Mouse (Mus musculus) heart, postnatal 36 days (tissue): ENCODE data around the gene Chrm4. TPM values are rescaled to one million over a fixed set of nuclear protein-coding genes. Genes with fewer than 3 reads are reported as not detected.

Experiments used
- DNase-seq, 2 experiments: peaks; one replicate each; pipeline ENCODE4 v3.0.0; 2021 to 2022
- intact Hi-C: fragments of 180-260 bp; cut with DNase I; formaldehyde crosslinking; loops from one replicate; pipeline ENCODE4 v1.15.1; 2025
- total RNA-seq, 2 experiments: library from RNA; stranded (reverse); gene quantifications; 2 replicates each; pipeline ENCODE4 v1.2.3; 2021

Chrm4 gene
- total RNA-seq, 2 experiments from 2014 or later: not detected

DNA sequence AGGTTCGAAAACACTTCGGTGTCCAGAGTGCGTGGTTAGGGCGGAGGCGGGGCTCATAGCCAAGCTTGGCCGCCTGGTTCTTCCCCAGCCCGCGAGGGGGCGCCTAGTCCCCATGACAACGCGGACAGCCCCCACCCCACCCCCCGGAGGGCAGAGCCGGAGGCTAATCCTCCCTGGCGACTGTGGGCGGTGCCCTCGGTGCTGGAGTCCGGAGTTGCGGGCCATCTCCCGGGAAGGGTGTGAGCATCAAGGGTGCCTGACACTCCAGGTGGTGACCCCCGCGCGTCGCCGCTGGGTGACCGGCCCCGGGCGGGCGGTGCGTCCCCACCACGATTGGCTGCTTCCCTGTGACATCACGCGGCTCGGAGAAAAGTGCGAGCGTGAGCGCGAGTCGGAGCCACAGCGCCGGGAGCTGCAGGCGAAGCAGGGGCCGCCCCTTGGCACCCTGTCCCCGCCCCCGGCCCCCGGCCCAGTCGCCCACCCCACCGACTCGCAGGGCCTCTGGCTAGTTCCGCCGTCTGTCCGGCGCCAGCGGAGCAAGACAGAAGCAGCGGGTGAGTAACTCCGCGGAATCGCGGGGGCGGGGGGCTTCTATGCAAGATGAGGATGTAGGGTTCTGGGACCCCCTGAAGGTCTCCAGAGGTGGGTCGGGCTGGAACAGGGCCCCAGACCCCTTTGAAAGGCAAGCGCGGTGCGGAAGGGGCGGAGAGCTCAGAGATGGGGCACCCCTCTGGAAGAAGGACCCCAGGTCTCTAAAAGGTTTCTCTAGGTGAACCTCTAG, 5.1 kb upstream of the Chrm4 start:
- DNase-seq: peak; percentile 45 to 54

DNA sequence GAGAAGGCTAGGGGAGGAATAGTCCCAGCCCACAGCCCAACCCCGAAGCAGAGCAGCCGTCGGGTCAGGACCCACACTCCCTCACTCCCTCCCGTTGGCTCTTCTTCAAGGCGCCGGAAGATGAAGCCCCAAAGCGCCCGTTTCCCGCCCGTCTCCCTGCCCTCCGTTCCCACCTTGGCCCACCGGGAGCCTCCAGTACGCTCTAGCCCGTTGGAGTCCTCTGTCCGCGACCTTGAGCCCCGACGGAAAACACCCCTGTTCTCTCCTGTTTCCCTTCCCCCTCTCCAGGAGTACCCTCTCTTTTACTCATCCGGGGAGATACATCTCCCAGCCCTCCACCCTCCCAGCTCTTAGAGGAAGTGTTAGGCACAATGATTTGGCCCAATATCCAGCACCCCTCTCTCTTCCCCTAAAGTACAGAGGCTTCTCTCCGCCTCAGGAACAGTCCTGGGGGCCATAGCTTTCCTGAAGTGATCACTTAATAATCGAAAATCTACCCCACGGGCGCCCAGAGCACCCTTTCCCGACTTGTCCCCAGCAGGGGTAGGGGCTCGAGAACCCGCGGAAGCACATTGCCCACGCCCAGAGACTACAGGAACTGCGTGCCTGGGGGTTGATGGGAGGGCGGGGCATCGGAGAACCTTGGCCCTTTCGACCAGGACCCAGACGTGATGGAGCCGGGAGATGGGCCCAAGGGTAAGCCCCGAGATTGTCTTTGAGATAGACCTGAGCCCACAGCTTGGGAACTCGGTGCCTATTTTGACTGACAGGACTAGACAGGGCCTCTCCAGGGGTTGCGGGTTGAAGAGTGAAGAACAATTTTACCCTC, 4.2 kb upstream of the Chrm4 start:
- intact Hi-C loops: loop anchor here (10.0 kb wide), 1 partner anchor 318 kb away; no protein-coding TSS in a partner anchor
- DNase-seq: no peak

More for the DNA sequence above, 5.1 kb upstream of the Chrm4 start:
- intact Hi-C loops: loop anchor here (10.0 kb wide), 1 partner anchor 317 kb away; no protein-coding TSS in a partner anchor

DNA sequence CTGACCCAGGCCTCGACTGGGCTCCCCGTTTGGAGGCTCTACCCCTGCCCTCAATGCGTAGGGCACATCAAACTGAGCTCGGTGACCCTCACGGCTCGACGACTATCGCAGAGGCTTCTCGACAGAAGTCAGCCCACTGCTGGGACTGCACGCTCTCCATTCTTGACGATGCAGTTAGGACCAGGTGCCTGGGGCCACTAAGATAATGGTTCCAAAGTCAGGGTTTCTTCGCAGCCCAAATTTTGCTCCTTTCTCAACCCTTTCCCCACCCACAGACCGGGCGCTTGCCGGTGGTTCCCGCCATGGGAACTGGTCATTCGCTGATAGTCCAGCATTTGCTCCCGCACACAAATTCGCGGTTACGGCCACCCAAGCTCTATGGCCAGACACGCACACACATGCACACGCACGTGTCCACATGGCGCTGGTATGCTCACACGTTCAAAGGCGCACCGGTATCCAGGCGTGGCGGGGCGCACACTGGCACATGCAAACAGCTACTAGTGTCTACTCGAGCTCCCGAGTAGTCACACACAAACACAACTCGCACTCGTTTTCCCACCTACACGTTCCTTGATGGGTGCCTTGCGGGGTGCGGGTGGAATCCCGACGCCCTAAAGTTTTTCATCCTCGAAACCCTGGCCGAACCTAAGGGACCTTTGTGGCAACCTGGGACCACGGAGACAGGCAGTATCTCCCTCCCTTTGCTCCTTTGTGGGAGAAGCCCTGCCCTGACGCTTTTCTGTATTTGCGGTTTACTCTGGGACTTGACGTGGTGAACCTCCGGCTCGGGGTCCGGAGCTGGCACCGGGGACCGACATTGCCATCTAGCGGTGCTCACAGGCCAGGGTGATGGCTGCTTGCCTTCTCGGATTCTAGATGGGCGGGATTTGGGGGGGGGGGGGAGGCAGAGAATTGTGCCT, 3.4 kb upstream of the Chrm4 start:
- intact Hi-C loops: loop anchor here (1.0 to 10.0 kb wide), 2 partner anchors 144 to 319 kb away; no protein-coding TSS in a partner anchor
- DNase-seq: peak; percentile 58 to 72

DNA sequence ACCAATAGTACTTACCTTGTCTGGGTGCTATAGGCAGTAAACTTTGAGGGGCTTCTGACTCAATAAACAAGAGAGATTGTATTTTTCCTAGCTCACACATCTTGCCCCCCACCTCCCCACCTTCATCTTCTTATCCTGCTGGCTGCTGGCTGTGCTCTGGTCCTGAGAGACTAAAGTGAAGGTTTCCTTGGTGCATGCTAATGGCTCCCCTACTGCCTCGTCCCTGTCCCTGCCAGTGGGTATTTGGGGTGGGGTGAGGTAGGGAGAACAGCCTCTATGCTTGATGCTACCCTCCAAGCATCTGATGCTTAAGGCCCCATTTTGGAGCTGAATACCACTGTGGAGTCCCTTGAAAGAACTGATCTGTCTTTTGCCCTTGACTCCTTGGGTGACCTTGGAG, 2.3 kb upstream of the Chrm4 start:
- intact Hi-C loops: loop anchor here (1.0 to 10.0 kb wide), 2 partner anchors 145 to 320 kb away; no protein-coding TSS in a partner anchor

DNA sequence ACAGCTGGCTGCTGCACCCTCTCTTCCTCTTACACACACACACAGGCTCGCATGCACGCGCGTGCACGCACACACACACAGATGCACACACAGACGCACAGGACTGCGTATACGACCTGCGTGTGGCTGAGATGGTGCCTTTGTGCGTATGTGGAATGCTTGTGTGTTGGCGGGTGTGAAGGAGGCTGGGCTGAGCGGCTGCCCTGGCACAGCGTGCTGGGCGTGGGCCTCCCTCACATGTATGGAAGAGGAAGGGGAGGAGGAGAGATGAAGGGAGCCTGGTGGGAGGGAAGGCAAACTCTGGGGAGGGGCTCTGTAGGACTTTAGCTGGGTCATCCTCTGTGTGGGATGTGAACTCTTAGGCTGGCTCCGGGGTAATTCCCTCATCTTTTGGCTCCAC, 1.6 kb upstream of the Chrm4 start:
- intact Hi-C loops: loop anchor here (10.0 kb wide), 1 partner anchor 321 kb away; no protein-coding TSS in a partner anchor

More for the DNA sequence above, 2.3 kb upstream of the Chrm4 start:
- DNase-seq: no peak

DNA sequence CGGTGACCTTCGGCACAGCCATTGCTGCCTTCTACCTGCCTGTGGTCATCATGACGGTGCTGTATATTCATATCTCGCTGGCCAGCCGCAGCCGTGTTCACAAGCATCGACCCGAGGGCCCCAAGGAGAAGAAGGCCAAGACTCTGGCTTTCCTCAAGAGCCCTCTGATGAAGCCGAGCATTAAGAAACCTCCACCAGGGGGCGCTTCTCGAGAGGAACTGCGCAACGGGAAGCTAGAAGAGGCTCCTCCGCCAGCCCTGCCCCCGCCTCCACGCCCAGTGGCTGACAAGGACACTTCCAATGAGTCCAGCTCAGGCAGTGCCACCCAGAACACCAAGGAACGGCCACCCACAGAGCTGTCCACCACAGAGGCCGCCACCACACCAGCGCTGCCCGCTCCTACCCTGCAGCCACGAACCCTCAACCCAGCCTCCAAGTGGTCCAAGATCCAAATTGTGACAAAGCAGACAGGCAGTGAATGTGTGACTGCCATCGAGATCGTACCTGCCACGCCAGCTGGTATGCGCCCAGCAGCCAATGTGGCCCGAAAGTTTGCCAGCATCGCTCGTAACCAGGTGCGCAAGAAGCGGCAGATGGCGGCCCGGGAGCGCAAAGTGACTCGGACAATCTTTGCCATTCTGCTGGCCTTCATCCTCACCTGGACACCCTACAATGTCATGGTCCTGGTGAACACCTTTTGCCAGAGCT, 931 bp downstream of the Chrm4 start:
- intact Hi-C loops: loop anchor here (1.0 to 10.0 kb wide), 2 partner anchors 31 to 323 kb away; no protein-coding TSS in a partner anchor
- DNase-seq: peak; percentile 69 to 78

More for the DNA sequence above, 1.6 kb upstream of the Chrm4 start:
- no peak for DNase-seq

DNA sequence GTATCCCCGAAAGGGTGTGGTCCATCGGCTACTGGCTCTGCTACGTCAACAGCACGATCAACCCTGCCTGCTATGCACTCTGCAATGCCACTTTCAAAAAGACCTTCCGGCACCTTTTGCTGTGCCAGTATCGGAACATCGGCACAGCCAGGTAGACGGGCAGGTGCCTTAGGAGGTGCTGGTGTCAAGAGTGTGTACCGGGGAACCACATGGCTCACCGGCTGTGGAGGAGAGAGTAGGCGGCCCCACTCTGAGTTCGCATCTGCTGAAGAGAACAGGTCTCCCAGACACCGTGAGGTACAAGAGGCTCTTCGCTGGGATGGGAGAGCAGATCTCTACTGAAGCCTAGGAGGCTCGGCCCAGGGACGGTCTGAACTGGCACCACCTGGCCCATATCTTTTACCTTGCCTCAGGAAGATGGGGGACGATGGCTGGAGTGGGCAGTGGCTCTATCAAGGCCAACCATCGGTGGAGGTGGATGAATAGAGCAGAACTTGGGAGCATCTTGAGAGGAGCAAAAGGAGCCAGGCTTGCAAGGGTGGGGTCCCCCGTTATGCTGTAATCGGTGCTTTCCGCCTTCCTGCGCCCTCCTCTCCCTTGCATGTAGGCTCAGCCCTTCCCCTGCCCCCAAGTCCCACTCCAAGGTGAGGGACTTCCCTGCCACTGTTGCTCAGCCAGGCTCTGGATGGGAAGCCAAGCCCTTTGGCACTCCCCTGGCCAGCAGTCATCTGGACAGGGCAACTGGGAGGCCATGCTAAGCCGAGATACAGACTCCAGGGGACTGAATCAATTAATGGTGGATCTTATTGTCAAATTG, 1.7 kb downstream of the Chrm4 start:
- intact Hi-C loops: loop anchor here (1.0 to 10.0 kb wide), 2 partner anchors 31 to 324 kb away; no protein-coding TSS in a partner anchor

DNA sequence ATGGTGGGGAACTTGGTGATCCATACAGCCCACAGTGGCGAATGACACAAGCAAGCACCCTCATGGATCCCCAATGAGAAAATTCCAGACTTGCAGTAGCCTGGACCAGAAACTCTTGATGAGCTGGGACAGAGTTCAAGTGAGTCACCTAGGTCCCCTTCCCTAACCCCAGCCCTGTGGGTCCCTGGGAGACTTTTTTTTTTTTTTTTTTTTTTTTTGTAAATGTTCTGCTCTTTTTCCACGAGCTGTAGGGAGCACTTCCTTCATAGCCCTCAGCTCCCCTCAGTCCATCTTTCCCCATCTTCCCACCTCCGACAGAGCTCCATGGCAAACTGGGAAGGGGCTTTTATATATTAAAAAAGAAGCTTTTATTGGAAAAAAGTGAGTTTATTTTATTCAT, 2.4 kb downstream of the Chrm4 start:
- intact Hi-C loops: loop anchor here (10.0 kb wide), 1 partner anchor 325 kb away; no protein-coding TSS in a partner anchor
- no peak for DNase-seq

More for the DNA sequence above, 1.7 kb downstream of the Chrm4 start:
- DNase-seq: no peak

DNA sequence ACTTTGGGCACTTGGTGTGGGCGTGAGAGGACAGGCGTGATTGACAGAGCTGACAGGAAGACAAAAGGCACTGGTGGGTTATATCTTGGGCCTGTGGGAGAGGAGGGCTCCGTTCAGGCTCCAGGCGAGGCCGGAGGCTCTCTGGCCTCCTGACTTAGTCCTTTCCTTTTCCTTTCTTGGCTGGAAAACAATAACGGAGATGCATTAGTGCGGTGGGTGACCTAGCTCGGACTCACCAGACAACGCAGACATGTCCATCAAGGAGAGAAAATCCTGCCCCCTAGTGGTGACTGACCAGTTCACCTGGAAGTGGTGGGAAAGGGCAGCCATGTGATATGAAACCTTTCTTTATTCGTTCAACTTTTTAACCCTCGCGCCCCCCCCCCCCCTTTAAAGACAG, 2.9 kb downstream of the Chrm4 start:
- intact Hi-C loops: loop anchor here (10.0 kb wide), 1 partner anchor 325 kb away; no protein-coding TSS in a partner anchor
- peak; percentile 57 to 60 for DNase-seq

DNA sequence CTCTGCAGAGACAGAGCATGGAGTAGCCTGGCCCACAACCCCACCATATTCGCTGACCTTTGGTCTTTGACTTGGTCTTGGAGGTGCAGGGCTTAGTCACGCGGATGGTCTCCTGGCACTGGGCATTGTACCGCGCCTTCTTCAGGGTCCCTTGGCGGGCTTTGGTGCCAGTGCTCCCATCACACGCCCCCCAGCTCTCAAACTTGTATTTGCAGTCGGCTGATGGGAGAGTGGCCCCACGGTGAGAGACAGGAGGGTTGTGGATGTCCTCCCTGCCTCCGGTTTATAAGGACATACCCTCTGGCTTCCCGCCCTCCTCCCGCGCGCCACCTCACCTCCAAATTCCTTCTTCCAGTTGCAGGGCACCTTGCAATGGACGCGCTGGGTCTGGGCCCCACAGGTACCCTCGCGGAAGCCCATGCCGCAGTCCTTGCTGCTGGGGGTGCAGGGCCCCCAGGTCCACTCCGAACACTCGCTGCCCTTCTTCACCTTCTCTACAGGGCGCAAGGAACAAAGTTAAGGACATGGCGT, 3.8 kb downstream of the Chrm4 start:
- no peak for DNase-seq
- intact Hi-C loops: no loop called here

DNA sequence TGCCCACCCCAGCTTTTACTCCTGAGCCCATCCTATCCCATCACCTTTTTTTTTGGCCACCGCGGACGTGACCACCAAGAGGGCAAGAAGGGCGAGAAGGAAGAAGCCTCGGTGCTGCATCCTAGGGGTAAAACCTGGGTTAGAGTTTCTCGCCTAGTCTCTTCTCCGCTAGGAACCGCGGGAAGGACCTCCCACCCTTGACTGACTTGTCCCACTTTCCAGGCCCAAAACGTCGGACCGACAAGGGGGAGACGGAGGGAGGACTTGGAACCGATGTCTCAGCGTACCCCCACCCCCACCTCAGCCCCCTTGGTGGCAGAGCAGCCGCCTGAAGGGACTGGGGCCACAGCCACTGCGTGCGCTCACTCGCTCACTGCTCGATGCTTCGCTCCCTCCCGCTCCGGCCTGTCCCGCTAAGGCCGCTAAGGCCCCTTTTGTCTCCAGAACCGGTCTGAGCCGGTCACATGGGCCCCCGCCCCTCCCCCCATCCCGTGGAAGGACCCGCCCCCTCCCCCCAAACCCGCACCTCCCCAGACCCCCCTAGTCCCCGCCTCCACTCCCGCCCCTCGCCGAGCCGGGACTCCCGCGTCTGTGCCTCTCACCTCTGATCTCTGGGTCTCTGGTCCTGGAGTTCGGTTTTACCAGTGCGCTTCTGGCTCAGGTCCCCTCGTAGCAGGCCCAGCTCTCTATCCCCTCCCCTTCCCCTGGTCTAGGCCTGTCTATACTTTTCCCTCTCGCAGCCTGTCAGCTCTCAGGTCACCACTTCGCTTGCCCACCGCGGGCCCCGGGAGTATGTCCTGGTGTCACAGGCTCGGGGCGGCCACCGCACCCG, 4.5 kb downstream of the Chrm4 start:
- intact Hi-C loops: no loop called here
- no peak for DNase-seq

DNA sequence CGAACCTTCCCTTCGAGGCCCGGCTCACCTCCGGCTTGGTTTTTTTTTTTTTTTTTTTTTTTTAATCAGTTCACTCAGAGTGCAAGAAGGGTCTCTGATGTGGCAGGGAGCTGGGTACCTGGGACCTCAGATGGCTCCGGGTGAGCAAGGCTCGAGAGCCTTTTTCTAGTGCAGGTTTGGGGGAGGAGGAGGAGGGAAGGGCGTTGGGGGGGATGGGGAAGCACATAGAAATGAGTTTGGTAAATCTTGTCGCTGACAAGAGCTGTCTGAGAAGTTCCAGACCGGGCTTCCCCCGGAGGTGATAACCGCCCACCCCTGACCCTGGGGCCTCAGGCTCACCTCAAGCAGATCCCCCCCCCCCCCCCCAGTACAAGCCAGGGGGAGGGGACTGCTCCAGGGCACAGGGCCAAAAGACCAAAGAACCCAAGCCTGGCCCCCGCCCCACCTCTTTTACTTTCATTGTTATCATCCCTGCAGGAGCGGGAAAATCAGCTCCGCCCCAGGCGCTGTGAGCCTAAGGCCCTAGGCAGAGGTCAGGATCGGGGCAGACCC, 5.2 kb downstream of the Chrm4 start, which contains the start of gene Mdk:
TSS of gene Mdk (minus strand) at position 138 of the 552 bp plus-strand sequence.
- DNase-seq: no peak
- intact Hi-C loops: no loop called here

DNA sequence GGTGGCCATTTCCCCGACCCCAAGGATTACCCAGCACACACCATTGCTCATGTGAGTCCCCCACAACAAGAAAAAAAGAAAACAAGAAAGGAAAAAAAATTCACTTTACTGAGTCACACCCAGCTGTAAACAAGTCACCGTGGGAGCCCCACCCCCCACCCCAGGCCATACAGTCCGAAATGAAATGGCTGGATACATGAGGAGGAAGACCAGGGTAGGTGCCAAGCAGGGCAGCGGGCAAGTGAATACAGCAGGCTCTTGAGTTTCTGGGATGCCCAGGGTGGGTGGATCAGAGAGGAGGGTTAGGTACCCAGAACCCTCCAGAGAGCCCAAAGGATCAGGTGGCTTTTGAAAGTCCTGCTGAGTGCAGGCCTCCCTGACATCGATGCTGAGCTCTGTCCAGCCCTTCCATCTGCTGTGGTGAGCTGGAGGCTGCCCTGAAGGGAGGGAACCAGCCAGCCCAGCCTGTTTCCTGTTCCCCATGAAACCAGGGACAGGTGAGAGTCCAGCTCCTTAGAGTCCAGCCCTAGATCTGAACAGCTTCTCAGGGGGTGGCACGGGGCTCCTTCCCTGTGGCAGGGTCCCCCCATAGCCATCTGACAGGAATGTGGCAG, 5.8 kb downstream of the Chrm4 start:
- no peak for DNase-seq

DNA sequence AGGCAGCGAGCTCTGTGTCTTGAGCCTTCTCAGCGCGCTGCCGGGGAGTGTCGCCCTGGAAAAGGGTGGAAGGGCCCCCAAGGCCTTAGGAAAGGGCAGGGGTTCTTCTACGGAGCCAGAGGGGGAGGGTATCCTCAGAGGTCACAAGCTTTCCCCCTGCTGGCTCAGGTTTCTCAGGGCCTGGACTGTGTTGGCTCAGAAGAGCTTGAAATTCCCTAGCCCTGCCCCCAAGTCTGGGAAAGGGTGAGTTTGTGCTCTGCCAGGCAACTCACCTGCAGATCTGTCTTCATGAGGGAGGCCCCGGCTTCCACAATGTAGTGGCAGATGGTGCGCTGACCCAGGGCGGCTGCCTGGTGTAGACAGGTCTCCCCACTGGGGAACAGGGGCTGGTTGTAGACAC, 6.4 kb downstream of the Chrm4 start:
- DNase-seq: no peak
- intact Hi-C loops: no loop called here

More for the DNA sequence above, 5.8 kb downstream of the Chrm4 start:
- intact Hi-C loops: no loop called here

DNA sequence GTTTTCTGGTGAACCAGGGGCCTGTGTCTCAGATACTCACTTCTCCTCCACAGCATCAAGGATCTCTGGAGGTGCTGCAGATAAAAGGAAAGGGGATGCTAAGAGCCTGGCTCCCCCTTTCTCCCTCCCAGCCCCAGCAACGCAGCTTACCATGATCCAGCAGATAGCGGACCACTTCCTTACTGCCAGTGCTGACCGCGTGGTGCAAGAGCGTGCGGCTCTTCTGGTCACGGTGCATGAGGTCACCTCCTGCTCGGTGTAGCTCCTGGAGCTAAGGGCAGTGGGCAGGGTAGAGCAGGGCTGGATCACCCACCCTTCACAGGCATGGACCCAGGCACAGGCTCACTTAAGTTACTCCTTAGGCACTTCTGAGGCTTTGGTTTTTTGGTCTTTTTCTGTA, 7.0 kb downstream of the Chrm4 start:
- intact Hi-C loops: no loop called here
- no peak for DNase-seq

DNA sequence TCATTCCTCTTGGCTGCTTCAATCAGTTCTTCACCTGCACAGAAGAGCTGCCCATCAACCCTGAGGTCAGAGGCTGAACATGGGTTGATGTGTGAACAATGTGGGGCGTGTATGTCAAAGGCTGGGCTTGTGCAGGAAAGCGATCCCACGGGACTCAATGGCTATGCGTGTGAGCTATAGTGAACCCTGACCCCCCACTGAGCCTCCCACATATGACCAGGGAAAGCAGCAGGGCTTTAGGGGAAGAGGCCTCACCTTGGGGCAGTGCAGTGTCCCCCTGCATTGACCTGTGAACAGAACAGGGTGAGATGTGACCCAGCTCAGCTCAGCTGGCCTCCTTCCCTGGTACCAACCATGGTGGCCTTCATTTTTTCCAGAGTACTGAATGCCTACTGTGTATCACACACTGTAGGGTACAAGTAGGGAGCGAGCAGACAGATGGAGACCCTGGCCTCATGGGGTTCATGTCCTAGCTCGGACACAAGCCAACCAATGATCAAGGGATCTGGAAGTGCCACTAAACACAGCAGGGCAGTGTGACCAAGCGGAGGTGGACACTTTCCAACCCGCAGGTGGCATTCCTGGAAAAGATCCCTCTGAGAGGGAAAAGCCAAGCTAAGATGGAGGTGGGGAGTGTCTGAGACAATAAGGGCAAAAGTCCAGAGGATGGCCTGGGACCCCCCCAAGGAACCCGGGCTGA, 7.9 kb downstream of the Chrm4 start:
- intact Hi-C loops: no loop called here
- DNase-seq: no peak
